Mouse (Mus musculus) stomach, embryonic 15.5 days (tissue): ENCODE data around the gene Uqcc1. TPM values are rescaled to one million over a fixed set of nuclear protein-coding genes. Genes with fewer than 3 reads are reported as not detected.
A peak's percentile ranks its signal among the peaks of the same experiment; 100 is the strongest.

Experiments
- ATAC-seq: fragments of 200-750 bp; cut with Nextera tagmentation; 2 replicates; pipeline ENCODE4 v1.8.0; 2017; ENCODE audit warnings: low read depth, moderate number of reproducible peaks, moderate TSS enrichment; ENCODE audit not compliant: insufficient read depth, low FRiP score
- H3K27ac ChIP-seq: fragments of 300-500 bp; sonication (generic); 2 replicates; pipeline ENCODE4 v1.5.1; 2015; ENCODE audit warnings: mild to moderate bottlenecking, inconsistent platforms
- H3K27me3 ChIP-seq: fragments of 300-500 bp; sonication (generic); replicated peaks from 2 replicates; pipeline ENCODE4 v1.6.1; 2015; ENCODE audit warnings: inconsistent platforms
- H3K36me3 ChIP-seq: fragments of 300-500 bp; sonication (generic); 2 replicates; pipeline ENCODE4 v1.6.1; 2015; ENCODE audit warnings: inconsistent platforms
- H3K4me1 ChIP-seq: fragments of 300-500 bp; sonication (generic); 2 replicates; pipeline ENCODE4 v1.6.1; 2015; ENCODE audit warnings: inconsistent platforms
- H3K4me2 ChIP-seq: fragments of 300-500 bp; sonication (generic); 2 replicates; pipeline ENCODE4 v1.6.1; 2015; ENCODE audit warnings: mild to moderate bottlenecking, inconsistent platforms
- H3K4me3 ChIP-seq: fragments of 300-500 bp; sonication (generic); replicated peaks from 2 replicates; pipeline ENCODE4 v1.5.1; 2015; ENCODE audit warnings: inconsistent platforms
- H3K9ac ChIP-seq: fragments of 300-500 bp; sonication (generic); 2 replicates; pipeline ENCODE4 v1.6.1; 2015; ENCODE audit warnings: inconsistent platforms
- H3K9me3 ChIP-seq: fragments of 300-500 bp; sonication (generic); 2 replicates; pipeline ENCODE4 v1.6.1; 2016; ENCODE audit warnings: inconsistent platforms
- WGBS: fragments of 180-500 bp; shearing (Covaris S2); methylation state at CpG from one replicate; pipeline ENCODE4 v1.1.7; 2015; 5-methylcytosine and 5-hydroxymethylcytosine counted together
- polyA plus RNA-seq: library from polyadenylated mRNA; unstranded; fragments of >200 nt; fragmentation: Nextera tagmentation; extraction: Ambion mirVana; gene quantifications from 2 replicates; pipeline ENCODE4 v1.2.1, GENCODE M21; 2015

Uqcc1 gene
- polyA plus RNA-seq, 1 experiment from 2014 or later: 64.5 TPM

DNA sequence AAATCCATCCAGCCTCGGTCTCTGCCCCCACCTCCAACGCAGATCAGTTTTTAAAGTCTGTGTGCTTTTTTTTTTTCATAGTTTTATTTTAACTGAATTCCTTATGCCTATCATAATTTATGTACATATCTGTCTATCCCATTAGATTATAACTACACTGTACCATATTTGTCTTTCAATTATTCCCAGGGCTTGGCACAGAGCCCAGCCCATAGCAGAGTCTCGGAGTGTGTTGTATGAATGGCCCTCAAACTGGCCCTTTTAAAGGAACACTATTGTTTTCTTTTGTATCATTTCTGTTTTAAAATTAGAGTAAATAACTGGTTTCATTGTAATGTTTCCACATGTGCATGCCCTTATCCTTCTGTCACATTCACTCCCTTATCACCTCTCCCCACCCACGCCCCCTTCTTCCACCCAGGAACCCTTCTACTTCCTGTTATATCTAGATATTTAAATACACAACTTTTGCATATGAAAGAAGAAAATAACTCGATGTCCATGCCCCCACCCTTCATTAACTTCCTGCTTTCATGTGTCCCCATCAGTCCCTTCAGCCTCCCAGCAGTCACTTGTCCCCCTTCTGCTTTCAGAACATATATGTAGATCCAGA is 17.4 kb upstream of the Uqcc1 start:
- Histone ChIP-seq H3K27ac (0 out of 2 replicates have a peak overlapping the region, but pooled peaks have one; percentile 16), H3K4me3 (no peak overlapping the region), H3K9me3 (no peaks in the 10 kb centered on the region), H3K9ac (no peak overlapping the region), H3K36me3 (no peaks in the 10 kb centered on the region), H3K4me2 (no peak overlapping the region), H3K27me3 (0 out of 2 replicates have a peak, but pooled peaks cover 3% of the 10 kb centered on the region), H3K4me1 (peaks cover 9% of the 10 kb centered on the region; the same call in 1 of the 2 replicates)
- ATAC-seq: peak; percentile 71
- WGBS: 44% methylated on average over 5 of the region's 5 CpGs

- H3K9me3 ChIP-seq: no peaks in the 10 kb centered on the region
- no peak overlapping the region for H3K4me3 ChIP-seq
- no peak overlapping the region for H3K9ac ChIP-seq
- no peak for ATAC-seq
- H3K4me1 ChIP-seq: peaks cover 12% of the 10 kb centered on the region; the same call in 1 of the 2 replicates
- H3K4me2 ChIP-seq: no peak overlapping the region
- H3K27me3 ChIP-seq: 0 out of 2 replicates have a peak, but pooled peaks cover 3% of the 10 kb centered on the region
- 27% methylated on average over 4 of the region's 4 CpGs for WGBS
- no peaks in the 10 kb centered on the region for H3K36me3 ChIP-seq
- H3K27ac ChIP-seq: no peak overlapping the region
Observed at GRCm38 (mm10) chr2:155946499-155946898, 16.4 kb upstream of the Uqcc1 start.

DNA sequence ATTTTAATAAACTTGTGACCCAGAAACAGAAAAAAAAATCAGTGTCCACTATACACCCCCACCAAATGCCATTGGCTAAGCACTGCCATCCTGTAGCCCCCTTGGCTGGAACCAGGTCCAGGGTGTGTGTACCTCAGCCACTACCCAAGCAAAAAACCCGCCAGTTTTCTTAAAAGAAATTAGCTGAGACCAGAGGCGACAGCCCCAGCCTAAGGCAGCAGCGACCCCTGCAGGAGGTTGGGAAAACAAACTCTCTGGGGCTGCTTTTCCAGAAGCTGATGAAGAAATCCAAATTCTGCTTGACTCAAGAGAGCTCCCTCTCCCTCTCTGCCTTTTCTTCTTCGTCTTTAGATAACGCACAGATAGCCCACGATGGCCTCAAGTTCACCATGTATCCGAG is 16.0 kb upstream of the Uqcc1 start:
- H3K4me2 ChIP-seq: no peak overlapping the region
- peak; percentile 40; the same call in 1 of the 2 replicates for ATAC-seq
- no peak overlapping the region for H3K4me3 ChIP-seq
- no peak overlapping the region for H3K9ac ChIP-seq
- H3K9me3 ChIP-seq: no peaks in the 10 kb centered on the region
- WGBS: 2% methylated on average over 7 of the region's 7 CpGs
- no peak overlapping the region for H3K27ac ChIP-seq
- no peaks in the 10 kb centered on the region for H3K36me3 ChIP-seq
- H3K27me3 ChIP-seq: 0 out of 2 replicates have a peak, but pooled peaks cover 3% of the 10 kb centered on the region
- H3K4me1 ChIP-seq: peaks cover 12% of the 10 kb centered on the region; the same call in 1 of the 2 replicates

GRCm38 (mm10) chr2:155945580-155945979 is 15.5 kb upstream of the Uqcc1 start:
- Histone ChIP-seq H3K27me3 (0 out of 2 replicates have a peak, but pooled peaks cover 3% of the 10 kb centered on the region), H3K9me3 (no peaks in the 10 kb centered on the region), H3K36me3 (no peaks in the 10 kb centered on the region), H3K9ac (no peak overlapping the region), H3K4me3 (no peak overlapping the region), H3K4me2 (no peak overlapping the region), H3K27ac (no peak overlapping the region), H3K4me1 (peaks cover 12% of the 10 kb centered on the region; the same call in 1 of the 2 replicates)
- WGBS: 48% methylated on average over 5 of the region's 5 CpGs
- ATAC-seq: no peak

DNA sequence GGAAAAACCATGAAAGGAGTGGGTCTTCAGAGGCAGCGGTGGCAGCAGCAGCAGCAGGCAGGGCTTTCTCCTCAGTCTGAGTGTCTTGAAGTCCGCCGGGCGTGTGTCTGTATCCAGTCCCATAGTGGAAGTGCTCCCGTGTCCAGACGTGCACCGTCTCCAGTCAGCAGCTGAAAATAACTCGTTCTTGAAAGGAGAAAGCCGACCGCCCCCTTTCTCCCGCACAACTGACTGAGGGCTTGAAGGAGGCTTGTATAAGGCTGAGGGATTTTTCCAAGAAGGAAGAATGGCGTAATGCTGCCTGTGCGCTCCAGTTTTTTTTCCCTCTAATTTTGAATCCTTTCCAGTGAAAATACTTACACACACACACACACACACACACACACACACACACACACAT is 15.0 kb upstream of the Uqcc1 start, which contains the start of gene Gdf5:
TSS of gene Gdf5 (minus strand) at position 244 of the 400 bp plus-strand sequence.
- Histone ChIP-seq H3K4me2 (peak within 1 kb of the TSS; percentile 24; the same call in 1 of the 2 replicates), H3K27ac (no peak within 1 kb of the TSS), H3K36me3 (no peaks in the 10 kb centered on the region), H3K4me3 (no peak within 1 kb of the TSS), H3K4me1 (peaks cover 12% of the 10 kb centered on the region; the same call in 1 of the 2 replicates), H3K9ac (no peak within 1 kb of the TSS), H3K27me3 (0 out of 2 replicates have a peak, but pooled peaks cover 1% of the 10 kb centered on the region), H3K9me3 (no peaks in the 10 kb centered on the region)
- no peak for ATAC-seq
- WGBS: 41% methylated on average over 13 of the region's 13 CpGs

GRCm38 (mm10) chr2:155944685-155945084 is 14.6 kb upstream of the Uqcc1 start:
- H3K27ac ChIP-seq: no peak overlapping the region
- peak overlapping the region; percentile 24; the same call in 1 of the 2 replicates for H3K4me2 ChIP-seq
- 84% methylated on average over 4 of the region's 4 CpGs for WGBS
- H3K27me3 ChIP-seq: no peaks in the 10 kb centered on the region
- no peak overlapping the region for H3K9ac ChIP-seq
- no peak overlapping the region for H3K4me3 ChIP-seq
- H3K36me3 ChIP-seq: no peaks in the 10 kb centered on the region
- no peak for ATAC-seq
- no peaks in the 10 kb centered on the region for H3K9me3 ChIP-seq
- peaks cover 12% of the 10 kb centered on the region; the same call in 1 of the 2 replicates for H3K4me1 ChIP-seq

GRCm38 (mm10) chr2:155943463-155943862 is 13.4 kb upstream of the Uqcc1 start:
- H3K9me3 ChIP-seq: no peaks in the 10 kb centered on the region
- H3K27ac ChIP-seq: no peak overlapping the region
- 7% methylated on average over 8 of the region's 8 CpGs for WGBS
- no peaks in the 10 kb centered on the region for H3K27me3 ChIP-seq
- H3K36me3 ChIP-seq: no peaks in the 10 kb centered on the region
- H3K4me3 ChIP-seq: no peak overlapping the region
- no peak overlapping the region for H3K9ac ChIP-seq
- no peak overlapping the region for H3K4me2 ChIP-seq
- H3K4me1 ChIP-seq: peaks cover 12% of the 10 kb centered on the region; the same call in 1 of the 2 replicates
- no peak for ATAC-seq

DNA sequence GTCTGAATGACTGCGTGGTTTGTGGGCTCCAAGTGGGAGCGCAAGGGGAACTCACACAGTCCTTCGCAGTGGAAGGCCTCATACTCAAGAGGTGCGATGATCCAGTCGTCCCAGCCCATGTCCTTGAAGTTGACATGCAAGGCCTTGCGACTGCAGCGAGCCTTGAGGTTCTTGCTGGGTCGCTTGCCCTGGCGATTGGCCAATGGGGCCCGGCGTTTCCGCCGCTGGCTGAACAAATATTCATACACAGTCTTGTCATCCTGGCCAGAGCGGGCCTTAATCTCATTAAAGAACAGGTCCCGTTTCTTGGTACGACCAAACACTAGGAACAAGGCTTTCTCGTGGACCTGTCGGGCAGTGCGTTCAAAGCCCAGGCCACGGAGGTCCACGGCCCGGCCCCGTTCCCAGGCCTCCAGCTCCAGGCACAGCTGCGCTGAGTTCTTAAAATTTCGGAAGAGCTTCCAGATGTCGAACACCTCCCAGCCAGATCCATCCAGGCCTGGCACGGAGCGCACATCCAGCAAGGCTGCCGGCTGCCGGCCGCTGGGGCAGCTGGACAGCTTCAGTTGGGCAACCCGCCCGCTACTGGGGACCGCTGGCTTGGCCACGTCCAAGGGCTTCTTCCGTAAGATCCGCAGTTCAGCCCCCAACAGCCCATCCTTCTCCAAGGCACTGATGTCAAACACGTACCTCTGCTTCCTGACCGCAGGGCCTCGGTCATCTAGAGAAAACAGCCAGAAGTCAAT is 11.8 kb upstream of the Uqcc1 start:
- Histone ChIP-seq H3K4me2 (no peak overlapping the region), H3K36me3 (no peaks in the 10 kb centered on the region), H3K27ac (no peak overlapping the region), H3K27me3 (no peaks in the 10 kb centered on the region), H3K9me3 (no peaks in the 10 kb centered on the region), H3K4me3 (no peak overlapping the region), H3K4me1 (peaks cover 12% of the 10 kb centered on the region; the same call in 1 of the 2 replicates), H3K9ac (no peak overlapping the region)
- WGBS: 82% methylated on average over 40 of the region's 40 CpGs
- ATAC-seq: no peak; the same call in 1 of the 2 replicates

GRCm38 (mm10) chr2:155940681-155941080 is 10.6 kb upstream of the Uqcc1 start, which contains the start of gene Gm15557:
TSS of gene Gm15557 (plus strand) at chr2:155940728.
- H3K4me3 ChIP-seq: no peak within 1 kb of the TSS
- H3K27me3 ChIP-seq: no peaks in the 10 kb centered on the region
- H3K9me3 ChIP-seq: no peaks in the 10 kb centered on the region
- H3K4me2 ChIP-seq: no peak within 1 kb of the TSS
- no peaks in the 10 kb centered on the region for H3K36me3 ChIP-seq
- H3K27ac ChIP-seq: no peak within 1 kb of the TSS; the same call in 1 of the 2 replicates
- H3K4me1 ChIP-seq: peaks cover 12% of the 10 kb centered on the region; the same call in 1 of the 2 replicates
- ATAC-seq: no peak
- no peak within 1 kb of the TSS for H3K9ac ChIP-seq
- 77% methylated on average over 3 of the region's 3 CpGs for WGBS

DNA sequence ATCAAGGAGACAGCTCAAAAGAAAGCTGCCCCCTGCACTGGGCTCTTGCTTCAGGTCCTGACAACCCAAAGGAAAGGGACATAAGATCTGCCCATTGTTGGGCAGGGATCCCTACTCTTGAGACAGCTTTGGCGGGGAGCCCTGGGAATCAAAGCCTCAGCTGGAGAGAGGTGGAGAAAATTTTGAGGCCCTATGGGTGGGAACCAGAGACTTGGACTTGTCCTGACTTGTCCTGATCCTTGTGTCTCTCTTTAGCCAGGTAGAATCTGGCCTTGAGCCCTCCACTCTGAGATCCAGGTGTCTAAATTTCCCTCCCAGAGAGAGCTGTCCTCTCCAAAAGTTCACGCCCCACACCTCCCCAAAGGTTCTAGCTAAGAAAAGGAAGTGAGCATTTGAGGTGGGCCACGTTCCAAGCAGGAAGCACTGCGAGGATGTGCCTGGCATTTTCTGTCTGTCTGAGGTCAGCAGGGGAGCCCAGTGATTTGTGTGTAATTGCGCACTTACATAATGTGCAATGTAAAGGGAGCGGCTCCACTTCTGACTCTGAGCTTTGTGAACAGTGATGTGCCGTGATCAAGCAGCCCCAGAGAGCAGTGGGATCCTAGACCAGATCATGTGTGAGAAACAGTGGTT is 9.9 kb upstream of the Uqcc1 start:
- H3K9ac ChIP-seq: no peak overlapping the region
- H3K27me3 ChIP-seq: no peaks in the 10 kb centered on the region
- H3K4me3 ChIP-seq: no peak overlapping the region
- no peak overlapping the region for H3K4me2 ChIP-seq
- H3K27ac ChIP-seq: no peak overlapping the region; the same call in 1 of the 2 replicates
- no peaks in the 10 kb centered on the region for H3K9me3 ChIP-seq
- H3K4me1 ChIP-seq: peaks cover 12% of the 10 kb centered on the region; the same call in 1 of the 2 replicates
- H3K36me3 ChIP-seq: no peaks in the 10 kb centered on the region
- 60% methylated on average over 7 of the region's 7 CpGs for WGBS
- no peak for ATAC-seq

GRCm38 (mm10) chr2:155928711-155929345 is 1.3 kb downstream of the Uqcc1 start:
- 67% methylated on average over 7 of the region's 7 CpGs for WGBS
- H3K4me1 ChIP-seq: peaks cover 6% of the 10 kb centered on the region; the same call in 1 of the 2 replicates
- peak overlapping the region; percentile 58 for H3K4me3 ChIP-seq
- no peak overlapping the region for H3K9ac ChIP-seq
- no peak for ATAC-seq
- H3K27ac ChIP-seq: peak overlapping the region; percentile 86; the same call in 1 of the 2 replicates
- no peaks in the 10 kb centered on the region for H3K9me3 ChIP-seq
- no peaks in the 10 kb centered on the region for H3K36me3 ChIP-seq
- no peaks in the 10 kb centered on the region for H3K27me3 ChIP-seq
- peak overlapping the region; percentile 73 for H3K4me2 ChIP-seq
